Mouse (Mus musculus) c-Kit-positive CD71-positive TER-119-positive erythroid progenitor cells, embryonic 14.5 days (primary cell): ENCODE measurements around the gene Eef2kmt.
A peak's percentile ranks its signal among the peaks of the same experiment; 100 is the strongest.

Source experiments
- DNase-seq: peaks from one replicate; pipeline ENCODE4 v3.0.0-alpha.2; 2013; ENCODE audit warnings: low spot score

Eef2kmt gene

DNA sequence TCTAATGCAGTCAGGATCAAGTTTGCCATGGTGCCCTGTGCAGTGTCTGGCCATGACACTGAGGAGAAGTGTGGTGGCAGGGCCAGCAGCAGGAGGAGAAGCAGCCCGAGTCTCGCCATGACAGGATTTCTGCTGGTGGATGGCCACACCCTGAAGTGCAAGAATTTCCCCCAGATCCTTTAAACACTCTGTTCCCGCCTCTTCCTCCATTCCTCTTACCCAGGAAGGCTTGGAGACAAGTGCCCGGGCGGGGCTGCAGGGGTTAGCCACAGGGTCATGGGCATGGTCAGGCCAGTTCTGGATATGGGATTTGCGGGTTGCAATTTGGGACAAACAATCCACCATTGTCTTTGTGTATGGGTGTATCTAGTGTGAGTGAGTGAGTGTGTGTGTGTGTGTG, 33.6 kb downstream of the Eef2kmt start, which contains the start of gene AU021092:
AU021092 (minus strand) TSS at position 160 of the 400 bp plus-strand sequence.
- no peak for DNase-seq

DNA sequence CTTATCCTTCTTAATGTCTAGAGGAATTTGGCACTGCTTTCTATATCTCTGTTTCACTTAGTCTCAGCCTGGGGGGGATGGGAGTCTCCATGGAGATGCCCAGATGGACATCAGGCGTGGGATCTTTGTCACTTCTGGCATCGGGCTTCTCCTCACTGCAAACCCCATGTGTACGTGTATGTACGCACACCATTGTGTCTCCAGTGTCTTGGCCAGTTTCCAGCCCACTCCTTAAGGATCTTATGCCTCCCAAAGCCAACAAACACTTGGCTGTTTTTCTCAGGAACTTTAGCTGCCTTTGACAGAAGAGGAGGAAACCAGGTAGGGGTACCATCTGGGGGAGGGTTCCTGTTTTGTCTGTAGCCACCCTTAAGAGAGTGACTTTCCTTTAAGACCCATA, 34.4 kb downstream of the Eef2kmt start:
- no peak for DNase-seq

DNA sequence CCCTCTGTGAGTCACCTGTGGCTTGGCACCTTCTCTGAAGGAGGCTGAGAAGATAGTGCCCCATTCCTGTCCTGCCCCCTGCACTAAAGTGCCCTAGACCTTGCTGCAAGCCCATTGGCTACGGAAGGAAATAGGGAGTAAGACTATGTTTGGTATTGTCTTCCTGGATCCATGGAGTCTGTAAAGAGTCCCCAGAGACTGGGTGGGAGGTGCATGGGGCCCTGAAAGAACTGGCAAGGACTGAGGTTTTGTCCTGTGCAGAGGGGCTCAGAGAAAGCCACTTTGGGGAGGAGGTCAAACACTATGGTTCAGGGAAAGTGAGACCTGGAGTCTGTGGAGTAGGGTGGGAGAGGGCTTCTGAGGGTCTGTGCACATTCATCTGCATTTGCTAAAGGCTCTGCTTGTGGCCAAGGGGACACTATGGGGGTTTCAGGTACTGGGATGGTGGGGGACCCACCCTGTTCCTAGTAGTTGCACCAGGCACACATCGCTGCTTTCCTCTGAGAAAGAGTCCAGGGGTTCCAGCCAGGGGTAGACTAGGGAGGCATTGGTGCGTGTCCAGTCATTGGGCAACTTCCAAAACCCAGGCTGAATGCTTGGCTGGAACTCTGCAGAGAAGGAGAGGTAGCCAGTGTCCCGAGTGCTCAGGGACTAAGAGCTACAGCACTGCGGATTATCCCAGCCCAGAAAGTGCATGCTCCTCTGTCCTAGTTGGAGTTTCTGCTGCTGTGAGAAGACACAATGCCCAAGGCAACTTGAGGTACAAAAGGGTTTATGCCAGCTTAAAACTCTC, 38.2 kb downstream of the Eef2kmt start:
- DNase-seq, result no peak

DNA sequence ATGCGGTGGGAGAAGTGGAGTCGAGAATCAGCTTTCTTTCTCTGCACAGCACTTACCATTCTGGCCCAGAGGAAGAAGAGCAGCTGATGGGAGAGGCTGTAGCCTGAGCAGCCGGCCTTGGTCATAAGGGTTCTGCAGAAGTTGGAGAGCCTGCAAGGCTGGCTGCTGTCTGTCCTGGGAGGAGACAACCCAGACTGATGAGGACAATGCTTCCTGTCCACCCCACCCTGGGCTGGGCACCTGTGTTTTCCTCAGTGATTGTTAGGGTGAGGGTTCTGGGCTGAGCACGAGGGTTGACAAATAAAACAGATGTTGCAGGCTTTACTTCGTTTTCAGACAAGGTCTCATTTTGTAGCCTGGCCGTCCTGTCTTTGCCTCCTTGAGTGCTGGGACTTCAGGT, 39.1 kb downstream of the Eef2kmt start:
- DNase-seq, result no peak

DNA sequence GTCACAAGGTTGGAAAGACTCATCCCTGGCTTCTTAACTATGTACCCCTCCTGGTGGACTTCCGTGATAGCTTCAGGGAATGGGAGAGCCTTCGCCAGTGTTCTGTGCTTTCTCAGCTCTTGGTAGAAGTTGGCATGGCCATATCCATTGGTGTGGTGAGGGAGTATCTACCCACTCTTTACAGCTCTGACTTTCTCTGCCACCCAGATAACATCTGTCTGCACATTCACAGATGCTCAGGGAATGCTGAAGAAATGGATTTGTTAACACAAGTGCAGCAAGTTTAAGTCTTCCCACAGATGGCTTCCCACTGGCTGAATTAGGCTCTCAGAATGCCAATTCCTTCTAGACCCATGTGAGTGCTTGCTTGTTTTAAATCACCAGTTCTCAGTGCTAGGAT, 41.7 kb downstream of the Eef2kmt start:
- DNase-seq, result no peak

DNA sequence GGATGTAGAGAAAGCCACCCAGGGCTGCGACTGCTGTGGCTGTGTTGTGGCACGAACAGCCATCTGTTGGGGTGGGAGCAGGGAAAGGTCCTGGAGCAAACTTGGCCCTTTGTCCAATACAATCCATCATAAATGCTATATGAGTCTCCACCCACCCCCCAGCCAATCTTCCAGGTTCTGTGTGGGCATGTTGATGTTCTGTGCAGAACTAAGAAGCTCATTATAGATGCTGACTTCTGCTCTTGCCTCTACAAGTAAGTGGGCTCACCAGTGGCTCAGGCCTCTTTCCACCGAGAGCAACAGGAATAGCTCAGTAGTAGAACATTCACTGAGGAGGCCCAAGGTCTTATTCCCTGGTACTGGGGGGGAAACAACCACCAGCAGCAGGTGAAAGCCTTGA, 43.6 kb downstream of the Eef2kmt start:
- DNase-seq, result no peak

DNA sequence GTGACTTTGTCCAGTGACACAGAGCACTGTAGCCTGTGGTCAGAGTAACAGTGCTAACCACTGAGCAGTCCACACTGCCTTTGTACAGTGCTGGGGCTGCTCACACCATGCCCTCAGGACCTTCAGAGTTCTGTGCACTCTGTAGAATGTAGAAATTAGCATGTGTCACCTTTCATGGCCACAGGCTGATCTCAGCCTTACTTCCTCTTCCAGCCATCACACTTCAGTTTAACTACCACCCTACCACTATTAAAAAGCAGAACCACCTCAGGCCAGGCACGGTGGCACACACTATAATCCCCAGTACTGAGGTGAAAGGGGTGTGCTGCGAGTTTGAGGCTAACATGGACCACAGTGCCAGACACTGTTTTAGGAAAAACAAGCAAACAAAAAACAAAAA, 45.4 kb downstream of the Eef2kmt start:
- DNase-seq, result no peak

DNA sequence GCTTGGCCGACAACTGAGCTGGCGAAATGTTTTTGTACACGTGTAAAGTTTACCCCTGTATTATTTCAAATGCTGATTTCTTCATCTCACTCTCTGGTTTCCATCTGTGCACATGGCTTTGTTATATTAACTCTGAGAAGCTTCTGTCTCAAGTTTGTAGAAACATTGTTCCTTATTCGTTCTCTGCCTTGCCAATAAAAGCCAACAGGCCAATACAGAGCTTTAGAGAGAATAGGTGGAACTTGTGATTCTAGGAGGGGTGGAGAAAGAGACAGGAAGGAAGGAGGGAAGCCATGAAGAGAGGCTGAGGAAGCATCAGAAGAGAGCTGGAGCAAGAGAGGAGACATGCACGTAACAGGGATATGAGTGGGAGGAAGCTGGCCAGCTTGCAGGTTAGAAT, 49.7 kb downstream of the Eef2kmt start:
- DNase-seq, result no peak

DNA sequence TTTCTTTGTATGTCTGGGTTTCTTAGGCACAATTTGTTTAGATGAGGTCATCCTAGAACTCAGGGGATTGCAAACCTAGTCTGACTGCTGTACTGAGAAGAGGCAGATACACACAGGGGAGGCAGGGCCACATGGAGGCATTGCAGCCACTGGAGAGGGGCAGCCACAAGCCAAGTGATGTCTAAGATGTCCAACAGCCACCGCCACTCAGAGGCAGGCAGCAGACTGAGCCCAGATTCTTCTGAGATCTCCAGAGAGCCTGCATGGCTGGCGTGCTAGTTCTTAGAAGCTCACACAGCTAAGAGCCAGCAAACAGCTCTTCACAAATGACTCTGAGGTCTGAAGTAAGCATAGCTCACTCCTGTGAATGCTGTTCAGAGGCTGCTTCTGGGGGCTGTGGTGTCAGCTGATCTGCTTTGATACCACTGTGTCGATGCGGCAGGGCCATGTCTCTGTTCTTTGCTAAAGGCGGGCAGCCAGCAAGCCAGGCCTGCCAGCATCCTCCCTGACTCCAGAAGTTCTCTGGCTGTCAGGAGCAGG, 50.3 kb downstream of the Eef2kmt start:
- DNase-seq, result no peak

DNA sequence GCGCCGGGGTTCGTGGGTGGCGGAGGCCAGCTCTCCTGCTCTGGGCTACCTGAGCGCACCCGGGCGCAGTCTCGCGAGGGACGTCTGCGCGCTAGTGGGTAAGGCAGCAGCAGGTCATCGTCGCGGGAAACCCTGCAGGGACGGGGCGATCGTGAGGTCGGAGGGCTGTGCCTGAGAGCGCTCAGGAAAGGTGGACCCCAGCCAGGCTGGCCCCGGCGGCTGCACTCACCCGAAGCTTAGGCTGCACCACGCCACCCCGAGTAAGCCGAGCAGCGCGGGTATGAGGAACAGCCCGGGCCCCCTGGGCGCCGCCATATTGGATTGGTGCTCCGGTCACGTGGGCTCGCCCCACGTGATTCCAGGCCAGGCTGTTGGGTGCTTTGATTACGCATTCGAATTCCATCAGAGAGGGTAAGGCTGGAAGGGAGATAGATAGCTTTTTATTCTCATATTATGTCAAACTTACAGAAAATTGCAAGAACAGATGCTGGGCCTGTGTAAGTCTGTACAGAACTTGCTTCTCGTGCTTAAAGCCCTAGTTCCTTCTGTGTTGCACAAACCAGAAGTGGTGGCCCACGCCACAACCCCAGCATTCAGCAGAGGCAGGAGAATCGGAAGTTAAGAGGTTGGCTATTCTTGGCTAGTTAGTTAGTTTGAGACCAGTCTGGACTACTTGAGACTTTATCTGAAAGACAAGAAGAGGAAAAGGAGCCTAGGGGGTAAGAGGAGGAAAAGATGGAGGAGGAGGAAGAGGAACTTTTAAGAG, 51.9 kb downstream of the Eef2kmt start, which contains the start of gene Nagpa:
Nagpa (minus strand) TSS at position 345 of the 766 bp plus-strand sequence.
- peak; percentile 77 for DNase-seq

DNA sequence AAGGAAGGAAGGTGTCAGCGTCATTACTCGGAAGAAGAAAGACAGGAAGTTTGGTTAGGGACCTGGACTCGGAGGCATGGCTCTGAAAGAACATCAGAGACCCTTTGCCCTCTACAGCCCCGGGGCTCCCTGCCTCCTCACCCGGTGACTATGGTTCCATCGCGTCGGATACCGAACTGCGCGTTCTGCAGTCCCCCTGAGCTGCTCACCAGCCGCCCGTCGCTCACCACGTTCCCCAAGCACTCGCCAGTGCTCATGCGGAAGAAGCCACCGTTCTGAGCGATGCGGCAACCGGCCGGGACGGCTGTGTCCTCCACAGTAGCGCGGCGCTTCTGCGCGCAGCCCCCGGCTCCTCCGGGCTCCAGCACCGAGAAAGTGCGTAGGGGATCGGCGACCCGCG, 52.6 kb downstream of the Eef2kmt start:
- peak; percentile 30 for DNase-seq

DNA sequence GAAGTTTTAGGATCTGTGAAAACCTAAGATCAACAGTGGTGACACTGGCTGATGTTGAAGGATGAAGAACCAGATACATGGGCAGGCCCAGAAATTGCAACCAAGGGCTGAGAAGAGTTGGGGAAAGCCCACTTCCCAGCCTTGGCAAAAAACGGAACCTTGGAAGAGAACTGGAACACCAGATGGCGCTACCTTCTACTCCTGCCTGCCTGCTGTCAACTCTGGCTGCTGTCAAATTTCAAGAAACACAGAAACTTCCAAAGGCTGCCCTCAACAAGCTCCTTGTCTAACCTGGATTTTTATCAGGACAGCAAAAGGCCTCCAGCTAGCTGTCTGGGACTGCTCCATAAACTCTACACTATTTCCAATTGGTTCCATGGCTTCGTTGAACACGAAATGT, 53.1 kb downstream of the Eef2kmt start:
- DNase-seq, result peak; percentile 44

DNA sequence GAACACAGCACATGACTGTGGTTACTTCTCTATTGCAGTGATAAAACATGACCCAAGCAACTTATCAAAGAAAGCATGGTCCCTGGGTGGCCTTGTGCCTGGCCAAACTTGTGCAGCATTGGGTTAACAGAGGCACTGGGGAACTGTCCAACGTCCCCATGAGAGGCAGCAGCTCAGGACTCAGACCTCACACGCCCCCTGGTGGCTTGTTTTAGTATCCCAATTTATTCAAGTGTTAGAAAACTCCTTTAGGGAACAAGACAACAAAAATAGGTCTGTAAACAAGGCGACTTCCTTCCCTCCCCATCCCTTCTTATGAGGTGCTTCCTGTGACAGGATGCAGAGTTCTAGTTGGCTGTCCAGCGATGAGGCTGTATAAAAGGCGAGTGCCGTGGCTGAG, 60.7 kb downstream of the Eef2kmt start:
- DNase-seq, result peak; percentile 57
